Mouse (Mus musculus): Measurements from ENCODE around the gene Rnf40.
A peak's percentile ranks its signal among the peaks of the same experiment; 100 is the strongest.

Gene Rnf40

DNA sequence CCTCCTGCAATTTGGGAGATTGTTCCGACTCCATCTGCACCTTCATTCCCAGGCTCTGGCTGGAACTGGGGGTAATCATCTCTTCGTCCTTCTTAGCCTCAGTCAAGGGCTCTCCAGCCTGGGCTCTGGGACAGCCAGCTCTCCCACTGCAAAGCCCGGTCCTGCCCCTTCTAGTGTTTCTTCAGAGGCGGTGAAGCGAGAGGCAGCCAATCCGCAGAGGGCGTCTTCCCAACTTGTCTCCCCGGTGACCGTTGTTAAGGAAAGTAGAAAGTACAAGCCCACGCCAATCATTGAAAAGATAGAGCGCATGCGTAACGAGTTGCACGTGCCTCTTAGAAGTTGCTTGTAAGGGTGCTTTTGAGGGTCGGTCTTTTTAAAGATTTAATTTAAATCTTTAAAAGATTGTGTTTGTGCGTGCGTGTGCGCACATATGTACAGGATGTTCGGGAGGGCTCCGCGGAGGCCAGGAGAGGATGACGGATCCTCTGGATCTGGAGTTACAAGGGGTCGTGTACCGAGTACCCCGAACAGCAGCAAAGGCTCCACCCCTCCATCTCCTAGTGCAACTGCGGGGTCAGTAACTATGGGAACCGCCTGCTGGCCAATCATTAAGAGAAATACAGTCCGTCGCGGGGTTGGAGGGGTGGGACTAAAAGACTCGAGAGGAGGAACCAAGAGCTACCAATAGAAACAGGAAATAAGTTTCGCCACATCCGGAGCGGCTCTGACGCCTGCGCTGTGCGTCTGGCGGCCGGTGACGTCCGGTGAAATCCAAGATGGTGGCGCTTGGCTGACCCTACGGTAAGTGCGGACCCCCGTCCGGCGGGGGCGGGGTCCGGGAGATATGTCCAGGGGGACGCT is at the start of gene Rnf40, which contains the start of gene Ccdc189:
Rnf40 (plus strand) TSS at position 757 of the 861 bp plus-strand sequence.
Ccdc189 (minus strand) TSS at position 585 of the 861 bp plus-strand sequence.
- DNase-seq: peak; percentile 87 to 94

DNA sequence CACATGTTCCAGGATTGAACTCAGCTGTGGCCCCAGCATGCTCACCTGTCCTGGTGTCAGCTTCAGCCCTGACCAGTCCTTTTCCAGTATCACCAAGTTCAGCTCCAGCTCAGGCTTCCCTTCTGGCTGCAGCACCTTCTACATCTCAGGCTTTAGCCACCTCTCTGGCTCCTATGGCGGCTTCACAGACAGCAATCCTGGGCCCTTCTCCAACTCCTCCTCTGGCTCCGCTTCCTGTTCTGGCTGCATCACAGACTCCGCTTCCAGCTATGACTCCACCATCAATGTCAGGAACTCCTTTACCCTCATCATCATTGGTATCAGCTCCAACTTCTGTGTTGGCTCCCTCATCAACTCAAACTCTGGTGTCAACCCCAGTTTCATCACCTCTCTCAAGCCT is 46.9 kb upstream of the Rnf40 start:
- DNase-seq: no peak

DNA sequence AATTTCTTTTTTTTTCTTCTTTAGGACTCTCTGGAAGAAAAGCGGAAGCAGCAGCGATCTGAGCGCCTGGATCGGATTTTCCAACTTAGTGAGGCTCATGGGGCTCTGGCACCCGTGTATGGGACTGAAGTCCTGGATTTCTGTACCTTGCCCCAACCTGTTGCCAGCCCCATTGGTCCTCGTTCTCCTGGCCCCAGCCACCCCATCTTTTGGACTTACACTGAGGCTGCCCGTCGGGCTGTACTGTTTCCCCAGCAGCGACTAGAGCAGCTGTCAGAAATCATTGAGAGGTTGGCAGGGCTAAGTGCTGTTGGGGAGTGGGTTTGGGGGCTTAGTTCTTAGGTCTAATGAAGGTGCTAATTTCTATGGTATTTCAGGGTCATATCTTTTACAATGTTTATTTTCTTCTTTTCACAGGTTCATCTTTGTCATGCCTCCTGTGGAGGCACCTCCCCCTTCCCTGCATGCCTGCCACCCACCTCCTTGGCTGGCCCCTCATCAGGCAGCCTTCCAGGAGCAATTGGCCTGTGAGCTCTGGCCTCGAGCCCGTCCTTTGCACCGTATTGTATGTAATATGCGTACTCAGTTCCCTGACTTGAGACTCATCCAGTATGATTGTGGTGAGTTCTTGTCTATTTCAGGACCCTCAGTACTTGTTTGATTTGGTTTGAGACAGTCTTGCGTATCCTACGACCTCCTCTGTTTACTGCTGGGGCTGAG is 39.3 kb upstream of the Rnf40 start:
- no peak for DNase-seq

DNA sequence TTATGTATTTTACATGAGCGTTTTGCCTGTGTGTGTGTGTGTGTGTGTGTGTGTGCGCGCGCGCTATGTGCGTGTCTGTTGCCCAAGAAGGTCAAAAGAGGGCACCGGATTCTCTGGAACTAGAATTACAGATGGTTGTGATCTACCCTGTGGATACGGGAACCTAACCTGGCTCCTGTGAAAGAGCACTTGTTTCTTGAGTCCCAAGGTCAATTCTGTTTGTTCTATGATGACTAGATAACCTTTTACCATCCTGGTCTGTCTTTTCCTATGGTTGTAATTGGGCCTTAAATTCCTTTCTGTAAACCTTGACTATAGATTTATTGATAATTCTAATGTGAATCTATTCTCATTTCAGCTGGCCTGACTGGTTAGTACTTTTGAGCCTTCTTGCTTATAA is 37.0 kb upstream of the Rnf40 start:
- no peak for DNase-seq

DNA sequence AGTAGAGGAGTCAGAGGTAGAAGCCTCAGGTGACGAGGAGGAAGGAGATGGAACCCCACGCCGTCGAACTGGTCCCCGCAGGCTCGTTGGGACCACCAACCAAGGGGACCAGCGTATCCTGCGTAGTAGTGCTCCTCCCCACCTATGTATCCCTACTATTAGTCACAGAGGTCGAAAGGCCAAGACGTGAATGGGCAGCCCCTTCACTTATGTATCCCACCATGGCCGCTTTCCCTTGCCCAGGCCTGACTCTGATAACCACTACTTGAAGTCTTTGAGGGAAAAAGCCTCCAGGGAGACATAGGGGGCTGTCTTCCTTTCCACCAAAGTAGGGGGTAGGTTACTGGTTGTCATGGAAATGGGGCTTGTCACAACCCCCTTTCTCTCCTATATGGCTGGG is 28.0 kb upstream of the Rnf40 start:
- DNase-seq: no peak

DNA sequence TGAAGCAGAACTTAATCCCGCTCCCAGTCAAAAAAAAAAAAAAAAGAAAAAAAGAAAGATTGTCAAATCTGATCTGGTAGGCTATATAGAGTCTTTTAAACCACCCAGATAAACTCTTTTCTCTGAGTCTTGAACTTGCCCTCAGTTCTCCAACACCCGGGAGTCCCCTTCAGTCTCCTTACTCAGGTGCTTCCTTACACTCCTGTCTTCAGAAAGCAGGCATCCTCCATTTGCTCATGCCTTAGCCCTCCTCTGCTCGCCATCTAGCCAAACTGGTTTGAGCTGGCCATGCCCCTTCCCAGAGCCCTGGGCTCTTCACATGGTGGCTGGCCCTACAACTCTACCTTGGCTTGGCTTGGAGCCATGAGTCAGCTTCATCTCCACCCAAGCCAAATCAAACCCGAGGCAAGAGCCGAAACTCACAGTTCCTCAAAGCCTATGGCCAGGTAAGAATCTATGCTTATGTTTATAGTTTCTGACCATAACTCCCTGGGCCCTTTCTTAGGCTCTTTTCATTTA is 27.2 kb upstream of the Rnf40 start, which contains the start of gene Tmem265:
Tmem265 (plus strand) TSS at position 51 of the 519 bp plus-strand sequence.
- DNase-seq: no peak

DNA sequence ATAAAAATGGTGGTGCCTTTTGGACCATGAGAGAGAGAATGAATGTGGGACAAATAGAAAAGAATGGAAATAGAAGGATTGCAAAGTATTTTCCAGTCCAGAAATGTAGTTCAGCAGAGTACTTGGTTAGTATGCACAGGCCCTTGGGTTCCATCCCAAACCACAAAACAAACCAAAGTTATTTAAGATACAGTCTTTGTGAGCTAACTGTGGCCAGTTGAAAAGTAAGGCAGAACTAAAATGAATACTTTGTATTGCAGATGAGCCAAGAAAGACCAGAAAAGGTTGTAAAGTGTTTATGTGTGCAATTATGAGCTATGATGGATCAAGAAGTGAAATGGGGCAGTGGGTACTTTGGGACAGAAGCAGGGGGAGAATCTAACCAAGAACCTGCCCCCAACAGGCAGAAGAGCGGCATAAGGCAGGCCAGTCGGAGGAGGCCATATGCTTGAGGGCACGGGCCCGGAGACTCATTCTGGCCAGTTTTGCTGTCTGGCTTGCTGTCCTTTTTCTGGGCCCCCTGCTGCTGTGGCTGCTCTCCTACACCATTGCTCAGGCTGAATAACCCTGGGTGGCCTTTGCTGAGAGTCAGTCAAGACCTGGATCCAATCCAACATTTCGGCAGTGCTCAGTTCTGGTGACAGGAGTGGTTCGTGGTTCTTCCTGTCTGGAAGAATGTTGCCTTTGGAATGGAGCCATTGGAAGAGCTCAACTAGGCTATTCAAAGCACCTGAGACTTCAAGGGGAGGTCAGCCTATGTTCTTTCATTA is 24.0 kb upstream of the Rnf40 start:
- no peak for DNase-seq

DNA sequence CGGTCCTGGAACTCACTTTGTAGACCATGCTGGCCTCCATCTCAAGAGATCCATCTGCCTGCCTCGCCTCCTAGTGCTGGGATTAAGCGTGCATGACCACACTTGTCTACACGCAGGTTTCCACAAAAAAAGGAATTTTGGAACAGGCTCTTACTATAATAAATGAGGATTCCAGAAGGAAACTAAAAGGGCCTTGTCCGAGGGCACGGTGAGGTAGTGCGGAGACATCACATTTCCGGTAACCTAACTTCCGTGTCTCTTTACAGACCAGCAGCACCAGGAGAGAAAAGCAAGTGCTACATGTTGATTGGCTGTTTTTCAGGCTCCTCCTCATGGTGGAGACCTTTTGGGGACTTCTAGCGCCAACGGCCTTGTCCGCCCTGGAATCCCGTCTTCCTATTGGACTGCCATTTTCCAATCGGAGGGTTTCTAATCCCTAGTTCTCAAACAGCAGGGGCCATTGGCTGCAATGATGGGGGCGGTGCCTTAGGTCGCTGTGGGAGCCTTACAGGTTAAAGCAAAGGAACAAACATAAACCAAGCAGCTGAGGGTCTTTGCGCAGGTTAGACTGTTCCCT is 15.6 kb upstream of the Rnf40 start, which contains the start of gene Phkg2:
Phkg2 (plus strand) TSS at position 446 of the 577 bp plus-strand sequence.
- DNase-seq: peak; percentile 85 to 94

DNA sequence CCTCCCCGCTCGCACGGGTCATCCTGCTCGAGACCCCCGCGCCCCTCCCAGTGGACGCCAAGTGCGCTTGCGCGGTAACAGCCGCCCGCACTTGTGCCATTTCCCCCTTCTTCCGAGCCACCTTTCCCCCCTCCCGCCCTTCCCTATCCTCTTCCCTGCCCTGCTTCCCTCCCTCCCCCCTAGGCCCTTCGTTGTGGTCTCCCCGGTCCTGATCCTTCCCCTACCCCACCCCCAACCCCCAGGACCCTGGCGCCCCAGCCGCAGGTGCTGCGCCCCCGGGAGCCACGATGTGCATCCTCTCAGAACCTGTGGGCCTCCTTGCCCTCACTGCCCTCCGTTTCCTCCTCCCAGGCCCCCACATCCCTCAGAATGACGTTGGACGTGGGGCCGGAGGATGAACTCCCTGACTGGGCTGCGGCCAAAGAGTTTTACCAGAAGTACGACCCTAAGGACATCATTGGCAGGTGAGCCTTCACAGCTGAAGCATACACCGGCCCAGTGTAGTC is 15.0 kb upstream of the Rnf40 start:
- peak; percentile 32 to 41 for DNase-seq

DNA sequence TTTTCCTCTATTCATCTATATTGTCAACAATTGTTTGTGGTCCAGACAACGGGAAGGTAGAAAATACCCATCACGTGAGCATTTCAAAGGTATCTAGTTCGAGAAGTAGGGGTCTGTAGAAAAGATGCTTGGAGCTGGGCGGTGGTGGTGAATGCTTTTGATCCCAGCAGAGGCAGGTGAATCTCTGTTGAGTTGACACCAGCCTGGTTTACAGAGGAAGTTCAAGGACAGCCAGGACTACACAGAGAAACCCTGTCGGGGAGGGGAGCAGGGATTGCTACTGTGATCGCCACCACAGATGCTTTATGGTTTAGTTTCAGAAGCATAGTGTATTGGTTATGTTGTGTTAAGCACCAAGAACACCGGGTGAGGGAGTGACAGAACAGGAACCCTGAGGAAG is 14.5 kb upstream of the Rnf40 start:
- no peak for DNase-seq

DNA sequence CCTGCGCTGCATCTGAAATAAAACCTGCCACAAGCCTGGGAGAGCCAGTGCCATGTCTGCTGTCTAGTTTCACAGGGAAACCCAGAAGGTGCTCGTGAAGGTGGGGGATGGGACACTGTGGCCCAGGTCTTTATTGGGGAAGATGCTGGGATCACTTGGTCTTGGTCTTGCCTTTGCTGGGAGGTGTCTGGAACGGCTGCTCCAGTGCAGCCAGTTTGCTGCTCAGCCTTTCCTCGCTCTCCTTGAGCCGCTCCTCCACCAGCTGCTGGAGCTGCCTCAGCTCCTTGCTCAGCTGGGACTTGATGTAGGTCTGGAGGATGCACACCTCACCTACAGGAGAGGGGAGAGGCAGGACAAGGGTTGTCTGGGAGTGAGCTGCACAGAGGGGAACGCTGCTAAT is 5.3 kb upstream of the Rnf40 start:
- DNase-seq: no peak

DNA sequence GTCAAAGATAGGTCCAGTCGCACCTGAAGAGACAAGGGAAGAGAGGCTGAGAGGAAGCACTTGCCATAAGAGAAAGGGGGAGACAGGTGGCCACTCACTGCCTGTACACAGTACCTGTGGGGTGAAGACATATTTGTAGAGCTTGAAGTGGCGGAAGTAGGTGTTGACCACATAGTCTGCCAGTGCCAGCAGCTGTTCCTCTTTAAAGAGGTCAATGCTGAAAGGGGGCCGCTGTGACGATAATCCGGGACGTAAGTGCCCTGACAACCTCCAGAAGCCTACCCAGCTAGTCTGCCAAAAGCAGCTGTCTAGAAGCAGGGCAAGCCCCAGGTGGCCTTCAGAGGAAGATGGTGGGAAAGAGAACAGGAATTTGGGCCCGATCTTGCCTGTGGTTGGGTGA is 3.5 kb upstream of the Rnf40 start:
- peak in 1 of 2 experiments; percentile 3 for DNase-seq

DNA sequence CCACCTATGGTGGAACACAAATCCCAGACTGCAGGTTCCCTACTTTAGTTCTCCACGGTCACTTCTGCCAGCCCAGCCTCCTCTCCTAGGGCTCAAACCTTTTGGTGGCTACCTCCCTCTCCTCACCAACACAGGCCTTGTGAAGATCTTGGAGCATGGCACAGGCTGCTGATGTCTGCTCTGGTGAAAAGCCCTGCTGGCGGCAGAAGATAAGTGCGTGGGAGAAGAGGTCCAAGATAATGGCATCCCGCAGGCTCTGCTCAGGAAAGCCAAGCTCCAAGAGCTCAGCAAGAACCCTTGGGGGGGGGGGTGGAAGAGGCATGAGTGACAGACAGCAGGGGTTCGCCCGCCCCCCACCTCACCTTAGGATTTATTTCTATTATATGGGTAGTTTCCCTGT is 2.4 kb upstream of the Rnf40 start:
- DNase-seq: no peak

DNA sequence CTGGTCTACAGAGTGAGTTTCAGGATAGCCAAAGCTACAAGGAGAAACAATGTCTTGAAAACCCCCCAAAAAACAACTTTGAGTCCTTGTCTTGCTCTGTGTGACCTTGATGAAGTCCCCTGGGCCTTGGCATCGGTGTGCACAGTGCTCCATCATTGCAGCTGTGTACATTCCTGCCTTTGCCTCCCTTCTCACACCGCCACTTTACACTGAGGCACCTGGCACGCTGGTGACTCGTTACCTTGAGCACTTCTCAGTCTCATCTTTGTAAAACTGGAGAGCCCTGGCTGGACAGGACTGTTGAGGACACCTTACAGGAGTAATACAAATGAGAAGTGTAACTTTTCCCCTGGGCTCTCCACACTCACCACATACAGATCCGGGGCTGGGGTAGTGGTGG is 1.4 kb upstream of the Rnf40 start:
- peak in 1 of 2 experiments; percentile 4 for DNase-seq

DNA sequence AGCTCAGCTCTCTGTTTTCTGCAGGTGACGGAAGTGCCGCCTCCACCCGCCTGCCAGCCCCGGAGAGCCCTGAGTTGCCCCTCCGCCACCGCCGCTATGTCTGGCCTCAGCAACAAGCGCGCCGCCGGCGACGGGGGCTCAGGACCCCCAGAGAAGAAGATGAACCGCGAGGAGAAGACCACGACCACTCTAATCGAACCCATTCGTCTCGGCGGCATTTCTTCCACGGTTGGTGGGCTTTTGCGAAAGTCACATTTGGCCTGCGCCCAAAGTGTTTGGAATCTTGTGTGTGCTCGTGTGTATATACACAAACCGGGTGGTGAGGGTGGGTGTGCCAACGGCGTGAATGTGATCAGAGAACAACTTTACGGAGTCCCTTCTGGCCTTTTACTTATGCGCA is 334 bp downstream of the Rnf40 start:
- no peak for DNase-seq

DNA sequence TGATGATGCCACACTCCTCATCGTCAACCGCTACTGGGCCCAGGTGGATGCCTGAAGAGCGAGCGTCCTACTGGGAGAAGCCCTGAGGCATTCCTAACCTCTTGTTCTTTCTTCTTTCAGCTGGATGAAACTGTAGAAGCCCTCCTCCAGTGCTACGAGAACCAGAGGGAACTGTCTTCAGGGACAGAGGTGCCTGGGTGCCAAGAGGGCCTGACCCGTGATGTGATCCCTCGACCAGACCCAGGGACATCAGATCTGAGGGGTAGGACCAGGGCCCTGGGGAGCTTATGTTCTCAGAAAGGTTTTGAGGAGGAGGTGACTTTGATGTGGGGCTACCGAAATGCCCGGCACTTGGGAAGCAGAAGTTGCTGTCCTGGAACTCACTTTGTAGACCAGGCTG is 1.1 kb downstream of the Rnf40 start:
- DNase-seq: no peak

DNA sequence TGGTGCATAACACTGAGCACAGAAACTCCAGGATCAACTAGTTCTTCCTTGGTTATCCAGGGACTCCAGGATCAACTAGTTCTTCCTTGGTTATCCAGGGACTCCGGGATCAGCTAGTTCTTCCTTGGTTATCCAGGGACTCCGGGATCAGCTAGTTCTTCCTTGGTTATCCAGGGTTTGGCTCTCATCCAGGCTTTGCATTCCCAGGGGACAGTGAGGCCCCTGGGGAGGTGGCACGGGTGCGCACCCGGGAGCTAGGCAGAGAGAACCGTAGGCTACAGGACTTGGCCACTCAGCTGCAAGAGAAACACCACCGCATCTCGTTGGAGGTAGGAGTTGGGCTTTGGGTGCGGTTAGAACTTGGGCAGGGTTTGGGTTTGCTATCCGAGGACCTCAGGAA is 2.5 kb downstream of the Rnf40 start:
- DNase-seq: no peak

DNA sequence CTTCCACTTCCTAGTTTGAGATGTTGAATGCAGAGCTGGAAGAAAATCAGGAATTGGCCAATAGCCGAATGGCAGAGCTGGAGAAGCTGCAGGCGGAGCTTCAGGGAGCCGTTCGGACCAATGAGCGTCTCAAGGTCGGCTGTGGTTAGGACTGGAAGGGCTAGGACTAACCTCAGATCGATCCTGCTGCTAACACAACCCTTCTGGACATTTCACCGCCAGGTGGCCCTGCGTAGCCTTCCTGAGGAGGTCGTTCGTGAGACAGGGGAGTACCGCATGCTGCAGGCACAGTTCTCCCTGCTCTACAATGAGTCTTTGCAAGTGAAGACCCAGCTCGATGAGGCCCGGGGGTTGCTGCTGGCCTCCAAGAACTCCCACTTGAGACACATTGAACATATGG is 4.0 kb downstream of the Rnf40 start:
- no peak for DNase-seq

DNA sequence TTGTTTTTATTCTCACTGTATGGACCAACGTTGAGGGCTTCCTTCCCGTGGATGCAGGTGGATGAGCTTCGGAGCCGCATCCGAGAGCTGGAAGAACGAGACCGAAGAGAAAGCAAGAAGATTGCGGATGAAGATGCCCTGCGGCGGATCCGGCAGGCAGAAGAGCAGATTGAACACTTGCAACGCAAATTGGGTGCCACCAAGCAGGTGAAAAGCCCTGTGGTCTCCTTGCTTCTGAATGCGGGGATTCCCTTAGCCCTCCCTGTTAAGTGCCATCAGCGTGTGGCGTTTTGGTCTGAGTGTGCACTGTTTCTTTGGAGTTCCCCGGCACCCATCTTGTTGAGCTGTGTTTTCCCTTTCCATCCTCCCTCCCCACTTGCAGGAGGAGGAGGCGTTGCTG is 8.2 kb downstream of the Rnf40 start:
- DNase-seq: no peak

DNA sequence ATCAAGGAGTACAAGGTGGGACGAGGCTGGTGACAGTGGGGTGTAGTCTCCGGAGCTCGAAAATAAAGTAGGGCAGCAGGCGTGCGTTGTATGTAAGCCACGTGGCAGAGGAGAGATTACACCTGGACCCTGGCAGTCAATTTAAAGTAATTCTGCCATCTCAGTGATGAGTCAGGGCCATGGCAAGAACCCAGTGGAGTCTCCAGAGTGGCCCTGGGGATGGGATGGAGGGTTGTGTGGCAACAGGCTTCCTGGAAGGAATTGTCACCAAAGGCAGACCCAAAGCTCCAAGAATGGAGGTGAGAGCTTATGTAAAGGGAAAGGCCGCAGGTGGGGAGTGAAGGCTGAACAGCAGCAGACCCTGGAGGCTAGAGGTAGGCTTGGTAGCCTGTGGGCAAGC is 12.0 kb downstream of the Rnf40 start:
- no peak for DNase-seq

DNA sequence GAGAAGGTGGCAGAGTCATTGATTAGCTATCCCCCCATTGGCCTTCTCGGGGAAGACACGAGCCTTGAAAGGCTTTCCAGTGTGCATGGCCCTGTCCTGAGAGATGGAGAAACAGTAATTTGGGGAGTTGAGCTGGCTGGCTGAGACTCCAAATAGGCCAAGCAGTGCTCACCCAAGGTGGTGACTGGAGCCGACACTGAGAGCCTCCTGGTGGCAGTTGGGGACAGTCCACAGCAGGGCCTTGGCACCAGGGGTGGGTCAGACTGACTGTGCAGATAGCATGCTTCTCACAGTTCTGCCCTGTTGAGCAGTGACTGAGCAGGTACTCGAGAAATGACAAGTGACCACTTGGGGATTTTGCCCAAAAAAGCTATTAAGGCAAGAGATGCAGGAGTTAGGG is 13.2 kb downstream of the Rnf40 start:
- no peak for DNase-seq

DNA sequence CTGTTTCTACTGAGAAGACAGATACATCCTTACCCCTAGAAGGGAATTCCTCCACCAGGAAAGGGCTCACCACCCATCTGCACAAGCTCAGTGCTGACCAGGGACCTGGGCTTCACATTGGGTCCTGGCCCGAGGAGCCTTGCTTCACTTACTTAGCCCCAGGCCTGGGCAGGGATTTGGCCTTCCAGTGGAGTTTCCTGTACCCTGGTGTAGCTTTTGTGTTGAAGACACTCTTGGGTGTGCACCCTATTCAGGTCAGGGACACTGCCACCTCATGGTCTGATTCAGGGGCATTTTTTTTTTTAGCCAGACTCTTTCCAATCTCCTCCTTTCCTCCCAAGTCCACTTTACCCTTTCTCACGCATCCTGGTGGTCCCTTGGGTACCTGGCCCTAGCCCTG is 14.3 kb downstream of the Rnf40 start:
- no peak for DNase-seq

Data from thymus, adult 18-20 months (tissue).